Mouse (Mus musculus): ENCODE results near the gene Nudt7. TPM values are rescaled to one million over a fixed set of nuclear protein-coding genes. Genes with fewer than 3 reads are reported as not detected.

Gene Nudt7
- total and polyA plus RNA-seq, 3 experiments: 57.3 to 99.6 (median 76.1) TPM

DNA sequence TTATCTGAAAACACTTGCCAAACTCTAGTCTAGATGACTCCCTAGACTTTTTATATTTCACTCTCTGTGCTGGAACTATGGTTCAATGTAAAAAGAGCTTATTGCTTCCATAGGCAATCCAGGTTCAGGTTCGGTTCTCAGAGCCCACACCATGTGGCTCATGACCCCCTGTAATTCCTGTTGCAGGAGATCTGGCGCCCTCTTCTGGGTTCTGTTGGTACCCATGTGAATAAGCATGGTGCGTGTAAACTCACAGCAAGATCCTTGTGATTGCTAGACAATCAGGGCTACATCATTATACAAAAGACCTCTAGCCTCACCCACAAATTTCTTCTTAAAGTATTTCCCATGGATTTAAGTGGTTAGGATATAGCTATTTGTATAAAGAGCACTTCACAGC is 43.4 kb downstream of the Nudt7 start:
- no peak for DNase-seq

DNA sequence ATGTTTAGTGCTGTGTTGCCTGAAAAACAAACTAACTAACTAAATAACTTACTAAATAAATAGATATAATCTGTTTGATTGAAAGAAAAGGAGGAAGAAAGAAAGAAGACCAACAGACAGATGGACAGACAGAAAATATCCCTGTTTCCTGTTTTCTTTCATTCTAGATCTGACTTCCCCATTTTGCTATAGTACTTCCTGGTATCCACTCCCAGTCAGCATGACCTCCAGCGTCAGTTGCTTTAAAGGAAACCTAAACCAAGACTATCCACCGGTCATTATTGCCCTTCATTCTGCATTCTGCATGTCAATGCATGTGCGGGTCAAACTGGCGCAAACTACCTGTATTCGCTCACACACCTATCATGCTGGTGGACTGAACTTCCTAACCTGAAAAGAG is 60.0 kb downstream of the Nudt7 start:
- Histone ChIP-seq H3K9ac (ENCODE audit: low read depth, low read length) (no peak overlapping the region), H3K4me3 (no peak overlapping the region), H3K4me1 (ENCODE audit: control insufficient read depth, insufficient read depth, low read length) (no peaks in the 10 kb centered on the region), H3K79me2 (replicated peaks; ENCODE audit: control insufficient read depth, insufficient read depth, low read length) (no peaks in the 10 kb centered on the region), H3K36me3 (ENCODE audit: control insufficient read depth, insufficient read depth, low read length) (no peaks in the 10 kb centered on the region), H3K27ac (no peak overlapping the region), H3K27me3 (ENCODE audit: control insufficient read depth, insufficient read depth, low read length) (no peaks in the 10 kb centered on the region)
- 72% methylated on average over 5 of the region's 5 CpGs for WGBS
- DNase-seq: no peak
- intact Hi-C loops (cut with DNase I): no loop called here
- TF ChIP-seq CTCF (IDR thresholded peaks at IDR 0.05): no peak
- TF ChIP-seq POLR2A (IDR thresholded peaks at IDR 0.05; ENCODE audit: insufficient read depth, low read depth, low read length): no peak

More for the DNA sequence above, 43.4 kb downstream of the Nudt7 start:
- Histone ChIP-seq H3K9ac (ENCODE audit: low read depth, low read length) (no peak overlapping the region), H3K36me3 (ENCODE audit: control insufficient read depth, insufficient read depth, low read length) (no peaks in the 10 kb centered on the region), H3K27me3 (ENCODE audit: control insufficient read depth, insufficient read depth, low read length) (no peaks in the 10 kb centered on the region), H3K27ac (no peak overlapping the region), H3K4me1 (ENCODE audit: control insufficient read depth, insufficient read depth, low read length) (no peaks in the 10 kb centered on the region), H3K4me3 (no peak overlapping the region), H3K79me2 (replicated peaks; ENCODE audit: control insufficient read depth, insufficient read depth, low read length) (no peaks in the 10 kb centered on the region)
- intact Hi-C loops (cut with DNase I): no loop called here
- TF ChIP-seq POLR2A (IDR thresholded peaks at IDR 0.05; ENCODE audit: insufficient read depth, low read depth, low read length): no peak
- TF ChIP-seq EP300 (IDR thresholded peaks at IDR 0.05; ENCODE audit: insufficient read depth, low read depth, low read length): no peak
- no peak for TF ChIP-seq CTCF (IDR thresholded peaks at IDR 0.05)
- WGBS: 51% methylated on average over 3 of the region's 3 CpGs

DNA sequence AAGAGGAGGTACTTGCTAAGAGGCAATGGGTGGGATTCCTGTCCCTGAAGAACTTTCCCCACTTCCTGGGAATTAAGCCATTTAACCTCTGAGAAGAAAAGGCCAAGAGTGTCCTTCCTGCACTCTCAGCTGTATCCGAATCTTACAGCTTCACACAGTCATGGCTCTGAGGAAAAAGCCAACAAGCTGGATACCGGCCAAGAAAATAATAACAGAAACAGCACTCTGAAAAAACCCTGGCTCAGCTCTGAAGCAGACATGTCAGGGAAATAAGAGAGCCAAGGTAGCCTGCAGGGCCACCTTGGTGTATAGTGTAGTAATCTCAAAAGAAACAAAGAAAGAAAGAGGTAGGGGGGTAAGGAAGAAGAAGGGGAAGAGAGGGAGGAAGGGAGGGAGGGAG is 65.6 kb downstream of the Nudt7 start:
- TF ChIP-seq EP300 (IDR thresholded peaks at IDR 0.05; ENCODE audit: insufficient read depth, low read depth, low read length) (no peak), CTCF (IDR thresholded peaks at IDR 0.05) (no peak), POLR2A (IDR thresholded peaks at IDR 0.05; ENCODE audit: insufficient read depth, low read depth, low read length) (no peak)
- 40% methylated on average over 2 of the region's 2 CpGs for WGBS
- H3K4me1 ChIP-seq (ENCODE audit: control insufficient read depth, insufficient read depth, low read length): no peaks in the 10 kb centered on the region
- H3K4me3 ChIP-seq: no peak overlapping the region
- H3K27me3 ChIP-seq (ENCODE audit: control insufficient read depth, insufficient read depth, low read length): no peaks in the 10 kb centered on the region
- intact Hi-C loops (cut with DNase I): no loop called here
- no peaks in the 10 kb centered on the region for H3K36me3 ChIP-seq (ENCODE audit: control insufficient read depth, insufficient read depth, low read length)
- no peak overlapping the region for H3K9ac ChIP-seq (ENCODE audit: low read depth, low read length)
- H3K27ac ChIP-seq: no peak overlapping the region
- DNase-seq: no peak
- H3K79me2 ChIP-seq (replicated peaks; ENCODE audit: control insufficient read depth, insufficient read depth, low read length): no peaks in the 10 kb centered on the region

Other genes starting within 250 kb of the Nudt7 start
- under 1 TPM; 0.05 to 0.30 TPM for gene Vat1l, start 72.1 kb downstream of the Nudt7 start, total RNA-seq (2021)
- 0.97 and 1.2 TPM in 2 replicates for gene Vat1l, start 72.1 kb downstream of the Nudt7 start, polyA plus RNA-seq (2012; rRNA removed)

Measured in heart, adult 2 months (tissue).